Mouse (Mus musculus) hindbrain, embryonic 11.5 days (tissue): Measurements from ENCODE around the gene Chrne. TPM values are rescaled to one million over a fixed set of nuclear protein-coding genes. Genes with fewer than 3 reads are reported as not detected.
"Not testable (repeated sequence)": the region's sequence is repeated elsewhere in the genome, so short reads cannot be mapped to it uniquely, and the experiment has no call there.

Experiments used
- ATAC-seq: fragments of 200-750 bp; cut with Nextera tagmentation; 2 replicates; pipeline ENCODE4 v1.8.0; 2017; ENCODE audit warnings: mild to moderate bottlenecking, moderate TSS enrichment, moderate library complexity; ENCODE audit not compliant: low FRiP score
- DNase-seq: peaks from one replicate; pipeline ENCODE4 v3.0.0-alpha.2; 2015; ENCODE audit warnings: low spot score
- H3K27ac ChIP-seq: fragments of 300-500 bp; sonication (generic); 2 replicates; pipeline ENCODE4 v1.5.1; 2014; ENCODE audit warnings: mild to moderate bottlenecking, low read depth, low read length
- H3K27me3 ChIP-seq: fragments of 300-500 bp; sonication (generic); 2 replicates; pipeline ENCODE4 v1.6.1; 2014; ENCODE audit warnings: mild to moderate bottlenecking, low read length, moderate library complexity, mixed read lengths; ENCODE audit not compliant: control insufficient read depth, insufficient read depth
- H3K36me3 ChIP-seq: fragments of 300-500 bp; sonication (generic); 2 replicates; pipeline ENCODE4 v1.6.1; 2014; ENCODE audit warnings: mild to moderate bottlenecking, low read length, moderate library complexity, mixed read lengths; ENCODE audit not compliant: control insufficient read depth, insufficient read depth
- H3K4me1 ChIP-seq: fragments of 300-500 bp; sonication (generic); replicated peaks from 2 replicates; pipeline ENCODE4 v1.6.1; 2014; ENCODE audit warnings: low read length, mixed read lengths; ENCODE audit not compliant: control insufficient read depth, insufficient read depth
- H3K4me2 ChIP-seq: fragments of 300-500 bp; sonication (generic); replicated peaks from 2 replicates; pipeline ENCODE4 v1.6.1; 2014; ENCODE audit warnings: mild to moderate bottlenecking, low read depth, low read length
- H3K4me3 ChIP-seq: fragments of 300-500 bp; sonication (generic); 2 replicates; pipeline ENCODE4 v1.5.1; 2014; ENCODE audit warnings: low read depth, low read length
- H3K9ac ChIP-seq: fragments of 300-500 bp; sonication (generic); 2 replicates; pipeline ENCODE4 v1.6.1; 2014; ENCODE audit warnings: low read depth, low read length
- H3K9me3 ChIP-seq: fragments of 300-500 bp; sonication (generic); 2 replicates; pipeline ENCODE4 v1.6.1; 2016; ENCODE audit warnings: low read length; ENCODE audit not compliant: control insufficient read depth
- WGBS: fragments of 180-500 bp; shearing (Covaris S2); extraction: QIAGEN DNeasy Blood & Tissue Kit; methylation state at CpG from one replicate; pipeline ENCODE4 v1.1.7; 2014; 5-methylcytosine and 5-hydroxymethylcytosine counted together
- polyA plus RNA-seq: library from polyadenylated mRNA; unstranded; fragments of >200 nt; fragmentation: Nextera tagmentation; extraction: Ambion mirVana; gene quantifications from 2 replicates; pipeline ENCODE4 v1.2.1, GENCODE M21; 2014

The Chrne gene
- polyA plus RNA-seq, 1 experiment from 2014 or later: not detected

DNA sequence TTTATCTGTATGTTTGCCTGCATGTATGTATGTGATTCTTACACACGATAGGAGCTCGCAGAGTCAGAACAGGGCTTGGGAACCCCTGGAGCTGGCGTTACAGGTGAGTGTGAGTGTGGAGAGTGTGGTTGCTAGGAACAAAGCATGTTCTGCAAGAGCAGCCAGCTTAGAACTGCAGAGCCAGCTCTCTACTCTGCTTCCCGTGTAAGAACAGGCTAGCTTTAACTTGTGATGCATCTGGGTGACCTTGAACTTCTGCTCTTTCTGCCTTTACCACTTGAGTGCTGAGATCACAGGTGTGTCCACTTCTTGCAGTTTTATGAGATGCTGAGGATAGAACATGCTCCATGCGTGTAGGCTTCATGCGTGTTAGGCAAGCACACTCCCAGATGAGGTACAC lies 40.1 kb downstream of the Chrne start:
- Histone ChIP-seq H3K27ac (no peak overlapping the region), H3K36me3 (no peaks in the 10 kb centered on the region), H3K4me3 (no peak overlapping the region), H3K4me2 (no peak overlapping the region), H3K9ac (no peak overlapping the region), H3K9me3 (no peaks in the 10 kb centered on the region), H3K27me3 (no peaks in the 10 kb centered on the region), H3K4me1 (no peaks in the 10 kb centered on the region)
- DNase-seq: no peak
- 93% methylated on average over 6 of the region's 6 CpGs for WGBS
- no peak for ATAC-seq

DNA sequence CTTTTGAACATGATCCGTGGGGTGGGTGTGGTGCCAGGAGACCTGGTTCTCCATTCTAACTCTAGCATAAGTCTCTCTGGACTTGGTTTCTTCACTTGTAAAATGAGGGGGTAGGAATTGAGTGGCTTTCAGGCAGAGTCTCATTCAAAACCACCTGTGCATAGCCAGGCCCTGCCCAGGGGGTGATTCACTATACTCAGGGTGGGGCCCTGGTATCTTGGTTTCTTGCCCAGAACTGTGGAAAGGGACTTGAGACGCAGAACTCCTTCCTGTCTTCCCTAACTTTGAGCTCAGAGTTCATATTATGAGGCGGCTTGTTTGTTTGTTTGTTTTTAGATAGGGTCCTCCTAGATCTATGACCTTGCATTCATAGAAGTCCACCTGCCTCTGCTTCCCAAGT lies 41.8 kb downstream of the Chrne start:
- Histone ChIP-seq H3K9me3 (no peaks in the 10 kb centered on the region), H3K4me1 (no peaks in the 10 kb centered on the region), H3K9ac (no peak overlapping the region), H3K27me3 (no peaks in the 10 kb centered on the region), H3K36me3 (no peaks in the 10 kb centered on the region), H3K27ac (no peak overlapping the region), H3K4me2 (no peak overlapping the region), H3K4me3 (no peak overlapping the region)
- DNase-seq (no peak), ATAC-seq (no peak)
- WGBS: 85% methylated on average over 3 of the region's 3 CpGs

DNA sequence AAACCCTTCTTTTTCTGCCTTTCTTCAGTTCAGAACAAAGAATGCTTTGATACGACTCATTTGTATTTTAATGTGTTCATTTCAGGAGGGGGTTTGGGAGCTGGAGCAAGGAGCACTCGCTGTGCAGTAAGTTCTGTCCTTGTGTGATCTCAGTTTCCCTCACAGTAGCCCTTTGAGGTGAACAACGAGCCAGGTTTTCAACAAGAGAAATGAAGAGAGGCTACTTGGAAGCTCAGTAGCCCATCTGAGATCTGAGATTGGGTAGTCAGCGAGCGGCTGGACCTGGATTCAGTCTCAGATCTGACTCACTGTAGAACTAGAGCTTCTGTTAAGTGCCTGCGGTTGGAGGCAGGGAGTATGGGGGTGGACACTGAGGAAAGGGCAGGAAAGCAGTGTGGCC lies 45.1 kb downstream of the Chrne start:
- H3K4me2 ChIP-seq: no peak overlapping the region
- ATAC-seq: no peak
- H3K36me3 ChIP-seq: no peaks in the 10 kb centered on the region
- no peak for DNase-seq
- no peaks in the 10 kb centered on the region for H3K27me3 ChIP-seq
- no peaks in the 10 kb centered on the region for H3K9me3 ChIP-seq
- H3K4me1 ChIP-seq: no peaks in the 10 kb centered on the region
- no peak overlapping the region for H3K27ac ChIP-seq
- no peak overlapping the region for H3K9ac ChIP-seq
- 72% methylated on average over 6 of the region's 6 CpGs for WGBS
- no peak overlapping the region for H3K4me3 ChIP-seq

DNA sequence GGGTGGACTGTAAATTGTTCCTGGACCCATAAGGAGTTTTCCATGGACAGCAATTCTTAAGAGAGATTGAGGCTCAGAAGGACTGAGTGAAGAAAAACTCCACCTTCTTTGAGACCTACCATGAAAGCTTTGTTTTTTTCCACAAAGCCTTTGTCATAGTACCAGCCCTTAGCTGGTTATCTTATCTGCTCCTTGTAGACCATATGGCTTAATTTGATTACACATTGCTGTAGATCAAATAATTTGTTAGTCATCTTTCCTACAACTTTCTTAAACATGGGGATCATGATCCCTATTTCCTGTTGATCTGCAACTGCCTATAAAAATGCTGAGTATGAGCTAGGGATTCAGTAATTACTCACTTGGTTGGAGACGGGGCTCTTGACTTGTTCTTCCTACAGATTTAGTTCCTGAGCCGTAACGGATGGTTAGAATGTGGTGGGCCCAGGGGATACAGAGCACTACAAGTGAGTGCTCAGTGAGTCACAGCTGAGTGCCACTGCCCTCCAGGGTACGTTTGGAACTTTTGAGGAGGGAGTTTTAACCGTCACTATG lies 46.6 kb downstream of the Chrne start:
- H3K4me2 ChIP-seq: no peak overlapping the region
- ATAC-seq (no peak), DNase-seq (no peak)
- H3K36me3 ChIP-seq: no peaks in the 10 kb centered on the region
- H3K27ac ChIP-seq: no peak overlapping the region
- H3K27me3 ChIP-seq: no peaks in the 10 kb centered on the region
- no peaks in the 10 kb centered on the region for H3K4me1 ChIP-seq
- 67% methylated on average over 5 of the region's 5 CpGs for WGBS
- H3K9ac ChIP-seq: no peak overlapping the region
- H3K9me3 ChIP-seq: no peaks in the 10 kb centered on the region
- H3K4me3 ChIP-seq: no peak overlapping the region

DNA sequence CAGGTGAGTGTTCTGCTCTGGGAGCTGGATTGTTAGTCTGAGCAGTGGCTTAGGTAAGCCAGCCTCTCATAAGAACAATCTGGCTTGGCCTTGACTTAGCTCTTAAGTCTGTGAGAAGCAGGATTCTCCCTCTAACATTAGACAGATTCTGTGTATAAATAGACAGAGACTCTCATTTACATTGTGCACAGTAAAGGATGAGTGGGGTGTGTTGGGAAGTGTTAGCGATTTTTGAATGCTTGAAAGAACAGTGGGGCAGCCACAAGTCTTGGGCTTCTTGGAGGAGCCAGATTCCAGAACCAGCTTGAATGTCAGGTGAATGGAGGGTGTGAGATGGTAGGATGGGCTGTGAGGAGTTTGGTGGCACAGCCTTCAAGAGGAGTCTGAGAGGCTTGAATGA lies 47.4 kb downstream of the Chrne start:
- Histone ChIP-seq H3K36me3 (no peaks in the 10 kb centered on the region), H3K9me3 (no peaks in the 10 kb centered on the region), H3K4me2 (no peak overlapping the region), H3K27ac (no peak overlapping the region), H3K9ac (no peak overlapping the region), H3K4me3 (no peak overlapping the region), H3K4me1 (0 out of 2 replicates have a peak, but pooled peaks cover 3% of the 10 kb centered on the region), H3K27me3 (no peaks in the 10 kb centered on the region)
- DNase-seq (no peak), ATAC-seq (no peak)
- 88% methylated on average over 1 of the region's 1 CpGs for WGBS

DNA sequence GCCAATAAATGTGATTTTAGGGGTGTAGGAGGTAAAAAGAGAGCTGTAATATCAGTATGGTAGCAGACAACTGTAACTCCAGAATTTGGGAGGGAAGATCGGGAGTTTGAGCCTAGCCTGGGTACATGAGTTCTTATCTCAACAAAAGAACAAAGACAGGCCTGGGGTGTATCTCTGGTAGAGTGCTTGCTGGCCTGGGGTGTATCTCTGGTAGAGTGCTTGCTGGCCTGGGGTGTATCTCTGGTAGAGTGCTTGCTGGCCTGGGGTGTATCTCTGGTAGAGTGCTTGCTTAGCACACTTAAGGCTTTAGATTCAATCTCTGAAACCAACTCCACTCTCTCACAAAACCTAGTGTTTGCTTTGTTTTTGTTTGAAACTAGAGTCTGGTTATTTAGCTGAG lies 48.4 kb downstream of the Chrne start:
- not testable (repeated sequence) for H3K27me3 ChIP-seq, H3K9ac ChIP-seq, H3K9me3 ChIP-seq, H3K4me3 ChIP-seq, H3K4me1 ChIP-seq, H3K27ac ChIP-seq, H3K36me3 ChIP-seq, DNase-seq, H3K4me2 ChIP-seq, ATAC-seq
- 82% methylated on average over 1 of the region's 1 CpGs for WGBS

DNA sequence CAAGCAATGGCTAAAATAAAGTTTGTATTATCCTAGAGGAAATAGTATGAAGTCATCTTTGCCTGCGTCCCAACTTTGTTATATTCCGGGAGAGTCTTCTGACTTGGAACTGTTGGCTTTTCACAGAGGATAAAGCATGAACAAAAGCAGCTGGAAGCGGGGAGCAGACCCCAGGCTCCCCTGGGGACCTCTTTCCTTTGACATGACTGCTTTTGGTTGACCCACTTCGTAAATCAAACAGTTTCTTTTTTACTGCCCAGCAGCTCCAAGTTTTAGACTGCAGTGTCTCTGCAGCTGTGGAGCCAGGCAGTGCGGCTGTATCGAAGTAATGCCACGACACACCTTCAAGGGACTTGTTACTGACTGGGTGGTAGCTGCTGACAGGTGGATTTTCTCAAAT lies 52.4 kb downstream of the Chrne start:
- H3K27ac ChIP-seq: no peak overlapping the region
- no peak overlapping the region for H3K4me2 ChIP-seq
- H3K4me3 ChIP-seq: no peak overlapping the region
- no peaks in the 10 kb centered on the region for H3K27me3 ChIP-seq
- DNase-seq: no peak
- 0 out of 2 replicates have a peak, but pooled peaks cover 3% of the 10 kb centered on the region for H3K4me1 ChIP-seq
- H3K9me3 ChIP-seq: no peaks in the 10 kb centered on the region
- 73% methylated on average over 7 of the region's 7 CpGs for WGBS
- no peak overlapping the region for H3K9ac ChIP-seq
- no peaks in the 10 kb centered on the region for H3K36me3 ChIP-seq
- no peak for ATAC-seq

Other genes with a start within 250 kb of the Chrne start
- gene Pelp1, start 209.2 kb downstream of the Chrne start, polyA plus RNA-seq: 31.0 and 32.0 TPM in 2 replicates
- 27.8 and 38.1 TPM in 2 replicates for gene Arrb2, start 186.6 kb downstream of the Chrne start, polyA plus RNA-seq
- gene Med11, start 167.3 kb downstream of the Chrne start, polyA plus RNA-seq: 40.2 and 42.0 TPM in 2 replicates
- 0.22 and 0.43 TPM in 2 replicates for gene Zmynd15, start 159.8 kb downstream of the Chrne start, polyA plus RNA-seq
- gene Cxcl16, start 159.2 kb downstream of the Chrne start, polyA plus RNA-seq: 0.42 and 1.2 TPM in 2 replicates
- 0.45 TPM in 1 of 2 replicates, not detected in the other for gene Tm4sf5, start 114.0 kb downstream of the Chrne start, polyA plus RNA-seq
- 0.36 TPM in 1 of 2 replicates, not detected in the other for gene Vmo1, start 104.6 kb downstream of the Chrne start, polyA plus RNA-seq
- 0.14 and 0.45 TPM in 2 replicates for gene Gltpd2, start 100.0 kb downstream of the Chrne start, polyA plus RNA-seq
- 895 and 918 TPM in 2 replicates for gene Psmb6, start 93.8 kb downstream of the Chrne start, polyA plus RNA-seq
- not detected in 2 replicates for gene Gm40193, start 86.3 kb downstream of the Chrne start, polyA plus RNA-seq
- gene Pld2, start 79.2 kb downstream of the Chrne start, polyA plus RNA-seq: 2.5 and 2.9 TPM in 2 replicates
- 11.9 and 17.6 TPM in 2 replicates for gene Mink1, start 56.3 kb downstream of the Chrne start, polyA plus RNA-seq
- gene 4930544D05Rik, start 3.4 kb downstream of the Chrne start, polyA plus RNA-seq: not detected in 2 replicates
- gene Gp1ba, start 19.9 kb upstream of the Chrne start, polyA plus RNA-seq: 0.64 and 1.2 TPM in 2 replicates
- gene Rnf167, start 28.0 kb upstream of the Chrne start, polyA plus RNA-seq: 86.6 and 94.3 TPM in 2 replicates
- gene Slc25a11, start 28.3 kb upstream of the Chrne start, polyA plus RNA-seq: 138 and 145 TPM in 2 replicates
- gene Pfn1, start 35.4 kb upstream of the Chrne start, polyA plus RNA-seq: 1,409 and 1,523 TPM in 2 replicates
- 23.2 and 26.2 TPM in 2 replicates for gene Eno3, start 38.0 kb upstream of the Chrne start, polyA plus RNA-seq
- 151 and 176 TPM in 2 replicates for gene Spag7, start 50.2 kb upstream of the Chrne start, polyA plus RNA-seq
- 8.2 and 9.2 TPM in 2 replicates for gene Camta2, start 68.9 kb upstream of the Chrne start, polyA plus RNA-seq
- gene Inca1, start 80.9 kb upstream of the Chrne start, polyA plus RNA-seq: 0.63 and 1.9 TPM in 2 replicates
- 5.9 and 6.0 TPM in 2 replicates for gene Kif1c, start 81.3 kb upstream of the Chrne start, polyA plus RNA-seq
- gene Zfp3, start 145.0 kb upstream of the Chrne start, polyA plus RNA-seq: 9.0 and 11.1 TPM in 2 replicates
- 0.22 TPM in 1 of 2 replicates, not detected in the other for gene Scimp, start 193.4 kb upstream of the Chrne start, polyA plus RNA-seq
- 43.0 and 48.6 TPM in 2 replicates for gene Rabep1, start 225.6 kb upstream of the Chrne start, polyA plus RNA-seq